Mouse (Mus musculus): Measurements from ENCODE around the gene Chrm3. TPM values are rescaled to one million over a fixed set of nuclear protein-coding genes. Genes with fewer than 3 reads are reported as not detected.

Gene Chrm3
- polyA plus RNA-seq, 1 experiment: 1.8 TPM

DNA sequence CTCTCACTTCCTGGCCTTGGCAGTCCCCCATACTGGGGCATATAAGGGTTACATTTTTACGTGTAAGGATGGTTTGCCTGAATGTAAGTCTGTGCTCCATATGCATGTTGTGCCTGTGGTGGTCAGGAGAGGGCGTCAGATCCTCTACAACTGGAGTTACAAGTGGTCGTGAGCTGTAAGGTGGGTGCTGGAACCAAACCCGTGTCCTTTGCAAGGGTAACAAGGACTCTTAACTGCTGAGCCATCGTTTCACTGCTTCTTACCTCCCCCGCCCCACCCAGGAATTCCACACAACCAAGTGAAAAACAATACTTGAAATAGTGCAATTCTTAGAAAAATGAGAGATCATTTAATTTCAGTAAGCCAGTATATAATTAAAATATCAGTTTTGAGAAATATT lies 330.7 kb downstream of the Chrm3 start:
- Histone ChIP-seq H3K4me3 (replicated peaks; ENCODE audit: extremely low read depth, low read depth, low read length) (no peak overlapping the region), H3K4me1 (ENCODE audit: control insufficient read depth, insufficient read depth, low read length) (peaks cover 5% of the 10 kb centered on the region)
- no peak for TF ChIP-seq POLR2A (IDR thresholded peaks at IDR 0.05; ENCODE audit: borderline replicate concordance, extremely low read depth, low read depth, low read length)
- no peak for TF ChIP-seq CTCF (IDR thresholded peaks at IDR 0.05; ENCODE audit: insufficient read depth, low read length)
- DNase-seq: no peak
- WGBS: 77% methylated on average over 6 of the region's 6 CpGs

GRCm38 (mm10) chr13:10025134-10025533 lies 335.5 kb downstream of the Chrm3 start:
- 56% methylated on average over 3 of the region's 3 CpGs for WGBS
- TF ChIP-seq CTCF (IDR thresholded peaks at IDR 0.05; ENCODE audit: insufficient read depth, low read length) (no peak), POLR2A (IDR thresholded peaks at IDR 0.05; ENCODE audit: borderline replicate concordance, extremely low read depth, low read depth, low read length) (no peak)
- no peak overlapping the region for H3K4me3 ChIP-seq (replicated peaks; ENCODE audit: extremely low read depth, low read depth, low read length)
- H3K4me1 ChIP-seq (ENCODE audit: control insufficient read depth, insufficient read depth, low read length): peaks cover 5% of the 10 kb centered on the region
- no peak for DNase-seq

GRCm38 (mm10) chr13:10023112-10023511 lies 337.5 kb downstream of the Chrm3 start:
- TF ChIP-seq POLR2A (IDR thresholded peaks at IDR 0.05; ENCODE audit: borderline replicate concordance, extremely low read depth, low read depth, low read length) (no peak), CTCF (IDR thresholded peaks at IDR 0.05; ENCODE audit: insufficient read depth, low read length) (no peak)
- DNase-seq: no peak
- peaks cover 5% of the 10 kb centered on the region for H3K4me1 ChIP-seq (ENCODE audit: control insufficient read depth, insufficient read depth, low read length)
- 85% methylated on average over 2 of the region's 2 CpGs for WGBS
- no peak overlapping the region for H3K4me3 ChIP-seq (replicated peaks; ENCODE audit: extremely low read depth, low read depth, low read length)

GRCm38 (mm10) chr13:10019252-10019651 lies 341.4 kb downstream of the Chrm3 start:
- TF ChIP-seq CTCF (IDR thresholded peaks at IDR 0.05; ENCODE audit: insufficient read depth, low read length) (no peak), POLR2A (IDR thresholded peaks at IDR 0.05; ENCODE audit: borderline replicate concordance, extremely low read depth, low read depth, low read length) (no peak)
- 44% methylated on average over 1 of the region's 1 CpGs for WGBS
- no peaks in the 10 kb centered on the region for H3K4me1 ChIP-seq (ENCODE audit: control insufficient read depth, insufficient read depth, low read length)
- no peak overlapping the region for H3K4me3 ChIP-seq (replicated peaks; ENCODE audit: extremely low read depth, low read depth, low read length)
- no peak for DNase-seq

- H3K4me1 ChIP-seq (ENCODE audit: control insufficient read depth, insufficient read depth, low read length): no peaks in the 10 kb centered on the region
- 63% methylated on average over 4 of the region's 4 CpGs for WGBS
- H3K4me3 ChIP-seq (replicated peaks; ENCODE audit: extremely low read depth, low read depth, low read length): no peak overlapping the region
- no peak for TF ChIP-seq POLR2A (IDR thresholded peaks at IDR 0.05; ENCODE audit: borderline replicate concordance, extremely low read depth, low read depth, low read length)
- TF ChIP-seq CTCF (IDR thresholded peaks at IDR 0.05; ENCODE audit: insufficient read depth, low read length): no peak
- DNase-seq: no peak
Observed at GRCm38 (mm10) chr13:10002916-10003315, 357.7 kb downstream of the Chrm3 start.

DNA sequence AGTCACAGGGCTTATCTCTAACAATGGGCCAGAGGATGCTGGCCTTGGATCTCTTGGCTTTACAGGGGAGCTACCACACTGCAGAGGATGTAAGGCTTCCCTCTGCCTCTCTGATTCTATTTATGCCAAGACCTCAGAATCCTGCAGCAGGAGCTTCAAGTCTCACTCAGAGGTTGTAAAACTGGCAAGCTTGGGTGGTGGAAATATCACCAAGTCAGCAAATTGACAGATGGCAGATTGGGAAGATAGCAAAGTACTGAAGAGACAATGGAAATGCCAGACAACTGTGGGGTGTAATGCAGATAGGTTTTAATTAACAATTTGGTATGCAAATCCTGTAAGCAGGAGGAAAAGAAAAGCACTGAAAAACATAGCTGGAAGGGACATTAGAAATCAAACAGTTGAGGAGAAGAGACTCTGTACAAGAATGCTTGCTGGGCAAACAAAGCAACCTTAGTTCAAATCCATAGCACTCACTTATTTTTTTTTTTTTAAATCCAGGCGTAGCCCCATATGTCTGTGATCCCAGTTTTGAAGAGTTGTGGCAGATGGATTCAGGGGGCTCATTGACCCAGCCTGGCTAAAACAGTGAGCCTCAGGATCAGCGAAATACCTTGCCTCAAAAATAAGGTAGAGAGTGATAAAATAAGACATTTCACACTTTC lies 362.9 kb downstream of the Chrm3 start:
- Histone ChIP-seq H3K4me1 (ENCODE audit: control insufficient read depth, insufficient read depth, low read length) (no peaks in the 10 kb centered on the region), H3K4me3 (replicated peaks; ENCODE audit: extremely low read depth, low read depth, low read length) (no peak overlapping the region)
- TF ChIP-seq CTCF (IDR thresholded peaks at IDR 0.05; ENCODE audit: insufficient read depth, low read length) (no peak), POLR2A (IDR thresholded peaks at IDR 0.05; ENCODE audit: borderline replicate concordance, extremely low read depth, low read depth, low read length) (no peak)
- 82% methylated on average over 2 of the region's 2 CpGs for WGBS
- no peak for DNase-seq

- Histone ChIP-seq H3K4me3 (replicated peaks; ENCODE audit: extremely low read depth, low read depth, low read length) (no peak overlapping the region), H3K4me1 (ENCODE audit: control insufficient read depth, insufficient read depth, low read length) (no peaks in the 10 kb centered on the region)
- TF ChIP-seq CTCF (IDR thresholded peaks at IDR 0.05; ENCODE audit: insufficient read depth, low read length) (no peak), POLR2A (IDR thresholded peaks at IDR 0.05; ENCODE audit: borderline replicate concordance, extremely low read depth, low read depth, low read length) (no peak)
- no peak for DNase-seq
- 96% methylated on average over 1 of the region's 1 CpGs for WGBS
Observed at GRCm38 (mm10) chr13:9995852-9996251, 364.8 kb downstream of the Chrm3 start.

DNA sequence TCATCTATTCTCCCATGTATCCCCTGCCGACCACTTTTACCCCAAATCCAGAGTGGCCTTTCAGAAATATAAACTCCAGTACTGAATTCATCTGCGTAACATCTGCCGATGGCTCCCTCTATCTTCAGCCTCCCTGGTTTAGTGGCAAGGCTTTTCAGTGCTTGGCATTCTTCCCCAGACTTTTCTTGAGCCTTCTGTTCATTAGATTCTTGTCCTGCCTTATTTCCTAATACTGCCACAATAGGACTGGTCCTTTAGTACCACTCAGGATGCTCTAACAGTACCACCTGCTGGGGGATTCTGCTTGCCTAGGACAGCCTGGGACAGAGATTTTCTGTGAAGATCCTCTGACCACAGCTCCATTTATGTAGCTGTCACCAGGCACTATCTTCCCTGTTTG lies 367.1 kb downstream of the Chrm3 start:
- no peak for TF ChIP-seq POLR2A (IDR thresholded peaks at IDR 0.05; ENCODE audit: borderline replicate concordance, extremely low read depth, low read depth, low read length)
- TF ChIP-seq CTCF (IDR thresholded peaks at IDR 0.05; ENCODE audit: insufficient read depth, low read length): no peak
- 85% methylated on average over 3 of the region's 3 CpGs for WGBS
- no peak overlapping the region for H3K4me3 ChIP-seq (replicated peaks; ENCODE audit: extremely low read depth, low read depth, low read length)
- DNase-seq: no peak
- no peaks in the 10 kb centered on the region for H3K4me1 ChIP-seq (ENCODE audit: control insufficient read depth, insufficient read depth, low read length)

GRCm38 (mm10) chr13:9992640-9993039 lies 368.0 kb downstream of the Chrm3 start:
- TF ChIP-seq CTCF (IDR thresholded peaks at IDR 0.05; ENCODE audit: insufficient read depth, low read length): no peak
- no peak for TF ChIP-seq POLR2A (IDR thresholded peaks at IDR 0.05; ENCODE audit: borderline replicate concordance, extremely low read depth, low read depth, low read length)
- WGBS: 66% methylated on average over 2 of the region's 2 CpGs
- no peak for DNase-seq
- H3K4me3 ChIP-seq (replicated peaks; ENCODE audit: extremely low read depth, low read depth, low read length): no peak overlapping the region
- H3K4me1 ChIP-seq (ENCODE audit: control insufficient read depth, insufficient read depth, low read length): no peaks in the 10 kb centered on the region

GRCm38 (mm10) chr13:9985648-9986047 lies 375.0 kb downstream of the Chrm3 start:
- WGBS: 35% methylated on average over 6 of the region's 6 CpGs
- DNase-seq: no peak
- Histone ChIP-seq H3K4me3 (replicated peaks; ENCODE audit: extremely low read depth, low read depth, low read length) (no peak overlapping the region), H3K4me1 (ENCODE audit: control insufficient read depth, insufficient read depth, low read length) (no peaks in the 10 kb centered on the region)
- TF ChIP-seq POLR2A (IDR thresholded peaks at IDR 0.05; ENCODE audit: borderline replicate concordance, extremely low read depth, low read depth, low read length) (no peak), CTCF (IDR thresholded peaks at IDR 0.05; ENCODE audit: insufficient read depth, low read length) (no peak)

Data from lung, adult 2 months (tissue).